ENCODE assay signal across 15 mouse cellular contexts in genomic region chr1:116306555-116306954, GRCm38 (mm10).
DNase-seq lines count a peak whose midpoint lies in the region; ATAC-seq and TF ChIP-seq lines count a peak whose summit lies in the region.
"Had no signal": no experiment of that assay in that cellular context is flagged by ENCODE, and none has a peak within 500 bp of the region (broad histone marks: within the 10 kb centered on the region; RNA-seq: fewer than 3 reads in every experiment).

No protein-coding gene starts in this region.

- H3K4me3 ChIP-seq in forebrain, embryonic 14.5 days (ENCODE audit: low read depth, low read length) = no peak overlapping the region
- no peak overlapping the region for H3K4me3 ChIP-seq in forebrain, embryonic 11.5 days (ENCODE audit: low read depth, low read length)
- H3K4me3 ChIP-seq in layer of hippocampus, adult 2 months = no peak overlapping the region
- H3K4me3 ChIP-seq: erythroblast, embryonic 14.5 days; hindbrain, embryonic 15.5 days; liver, embryonic 13.5 days; neural tube, embryonic 12.5 days had no signal

- TF ChIP-seq CTCF in layer of hippocampus, adult 2 months (conservative IDR thresholded peaks at IDR 0.05) = no peak

- no peaks in the 10 kb centered on the region for H3K4me1 ChIP-seq in forebrain, embryonic 14.5 days (ENCODE audit: control insufficient read depth, insufficient read depth, low read length)
- no peaks in the 10 kb centered on the region for H3K4me1 ChIP-seq in forebrain, embryonic 11.5 days (replicated peaks; ENCODE audit: control insufficient read depth, insufficient read depth, low read length)
- H3K4me1 ChIP-seq: hindbrain, embryonic 15.5 days; liver, embryonic 13.5 days; neural tube, embryonic 12.5 days had no signal

- peak; percentile 46; the same call in 1 of the 2 replicates for ATAC-seq in forebrain, embryonic 14.5 days
- ATAC-seq in forebrain, embryonic 11.5 days (replicated peaks; ENCODE audit: low FRiP score) = no peak

- H3K36me3 ChIP-seq in forebrain, embryonic 14.5 days (ENCODE audit: control insufficient read depth, insufficient read depth, low read length) = no peaks in the 10 kb centered on the region
- no peaks in the 10 kb centered on the region for H3K36me3 ChIP-seq in forebrain, embryonic 11.5 days (ENCODE audit: control insufficient read depth, insufficient read depth, low read length)
- H3K36me3 ChIP-seq: hindbrain, embryonic 15.5 days; liver, embryonic 13.5 days; neural tube, embryonic 12.5 days had no signal

- peak; percentile 63 for DNase-seq in forebrain, embryonic 14.5 days (ENCODE audit: low spot score)
- DNase-seq in forebrain, embryonic 11.5 days (ENCODE audit: low spot score) = no peak
- peak; percentile 12 for DNase-seq in kidney, postnatal 10 days
- DNase-seq in kidney, adult 9 months = no peak
- peak; percentile 25 to 28 for DNase-seq in layer of hippocampus, adult 2 months (ENCODE audit: low spot score in 2 of 2)
- peak; percentile 36 to 37 for DNase-seq in right cerebral cortex, postnatal 10 days (ENCODE audit: low spot score in 2 of 2)
- no peak for DNase-seq in neural tube, embryonic 10.5 days (ENCODE audit: extremely low spot score, low spot score)
- no peak for DNase-seq in cerebellum, adult 9-11 months
- DNase-seq: adrenal gland, postnatal 25 days; cerebellum, postnatal 36 days; kidney, postnatal 36 days; liver, embryonic 13.5 days had no signal

- WGBS in forebrain, embryonic 14.5 days = 47% methylated on average over 3 of the region's 3 CpGs
- 80% methylated on average over 3 of the region's 3 CpGs for WGBS in forebrain, embryonic 11.5 days

- H3K9ac ChIP-seq in forebrain, embryonic 14.5 days (ENCODE audit: low read length) = no peak overlapping the region
- no peak overlapping the region for H3K9ac ChIP-seq in forebrain, embryonic 11.5 days (ENCODE audit: low read length)
- H3K9ac ChIP-seq: hindbrain, embryonic 15.5 days; liver, embryonic 13.5 days; neural tube, embryonic 12.5 days had no signal

- no peak overlapping the region for H3K27ac ChIP-seq in forebrain, embryonic 14.5 days (ENCODE audit: low read depth, low read length)
- H3K27ac ChIP-seq in forebrain, embryonic 11.5 days (ENCODE audit: low read depth, low read length) = no peak overlapping the region
- H3K27ac ChIP-seq in layer of hippocampus, adult 2 months = no peak overlapping the region
- H3K27ac ChIP-seq: hindbrain, embryonic 15.5 days; liver, embryonic 13.5 days; neural tube, embryonic 12.5 days had no signal

- H3K27me3 ChIP-seq in forebrain, embryonic 14.5 days (replicated peaks; ENCODE audit: control insufficient read depth, insufficient read depth, low read length) = no peaks in the 10 kb centered on the region
- H3K27me3 ChIP-seq in forebrain, embryonic 11.5 days (ENCODE audit: control insufficient read depth, insufficient read depth, low read length) = no peaks in the 10 kb centered on the region
- H3K27me3 ChIP-seq: hindbrain, embryonic 15.5 days; liver, embryonic 13.5 days; neural tube, embryonic 12.5 days had no signal

- no peaks in the 10 kb centered on the region for H3K9me3 ChIP-seq in forebrain, embryonic 14.5 days (replicated peaks; ENCODE audit: control insufficient read depth, low read length)
- no peaks in the 10 kb centered on the region for H3K9me3 ChIP-seq in forebrain, embryonic 11.5 days (ENCODE audit: control insufficient read depth, low read length)
- H3K9me3 ChIP-seq: hindbrain, embryonic 15.5 days; liver, embryonic 13.5 days; neural tube, embryonic 12.5 days had no signal

- no peak overlapping the region for H3K4me2 ChIP-seq in forebrain, embryonic 14.5 days (ENCODE audit: low read length)
- H3K4me2 ChIP-seq in forebrain, embryonic 11.5 days (ENCODE audit: low read depth, low read length, severe bottlenecking) = no peak overlapping the region
- H3K4me2 ChIP-seq: hindbrain, embryonic 15.5 days; liver, embryonic 13.5 days; neural tube, embryonic 12.5 days had no signal

Comparison
In these comparisons a context has a peak if more than half of its experiments do, and no peak if none do; other contexts are left out.
1. DNase-seq: peak in forebrain, embryonic 14.5 days (single experiment), kidney, postnatal 10 days (single experiment), layer of hippocampus, adult 2 months (2 of 2) and right cerebral cortex, postnatal 10 days (2 of 2); none in forebrain, embryonic 11.5 days (single experiment), kidney, adult 9 months (single experiment), neural tube, embryonic 10.5 days (single experiment) and cerebellum, adult 9-11 months (single experiment).